Mouse (Mus musculus): ENCODE measurements at regions not wholly inside any gene's neighbourhood (a gene's known extent, or its start where the extent isn't known, plus 50 kb on each side); places are given as distances from the start of the nearest gene placed in this dataset.

- TF ChIP-seq CTCF (IDR thresholded peaks at IDR 0.05; ENCODE audit: control insufficient read depth, insufficient read depth, insufficient replicate concordance, low read depth, low read length): no peak
- no peak for TF ChIP-seq POLR2A (IDR thresholded peaks at IDR 0.05; ENCODE audit: control insufficient read depth, low read depth, low read length)
These were observed 105.4 kb downstream of the Ahr start for GRCm38 (mm10) chr12:35429473-35429872.

All from testis, adult 2 months (tissue).